Mouse (Mus musculus): ENCODE data around the gene Adar.
"Not testable (repeated sequence)": the region's sequence is repeated elsewhere in the genome, so short reads cannot be mapped to it uniquely, and the experiment has no call there.

Adar gene

DNA sequence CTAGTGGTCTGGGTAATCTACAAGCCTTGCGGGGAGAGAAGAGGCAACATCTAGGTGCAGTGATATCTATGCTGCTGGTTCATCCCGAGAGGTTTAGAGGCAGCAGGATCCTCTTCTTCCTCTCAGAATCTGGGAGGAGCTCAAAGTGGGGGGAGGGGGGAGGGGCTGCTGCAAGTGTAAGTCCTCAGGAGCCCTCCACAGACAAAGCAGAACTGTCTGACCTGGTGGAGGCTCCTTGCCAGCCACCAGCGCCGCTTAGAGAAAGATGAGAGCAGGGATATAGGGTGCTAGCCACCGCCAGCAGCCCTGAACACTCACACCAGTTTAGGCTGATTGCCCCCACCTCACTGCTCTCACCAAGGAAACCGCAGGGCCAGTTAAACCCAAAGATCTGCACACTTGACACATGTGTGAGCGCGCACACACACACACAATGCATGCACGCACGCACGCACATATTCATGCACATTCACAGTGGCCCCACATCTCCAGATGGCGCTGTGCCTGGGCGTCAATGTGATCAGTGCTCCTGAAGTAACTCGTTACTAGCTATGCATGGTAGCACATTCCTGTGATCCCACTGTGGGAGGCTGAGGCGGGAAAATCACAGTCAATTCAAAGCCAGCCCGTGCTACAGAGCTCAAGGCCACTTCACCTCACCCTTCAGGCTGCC is 74.0 kb downstream of the Adar start:
- no peak for DNase-seq (ENCODE audit: low spot score in 2 of 2)

DNA sequence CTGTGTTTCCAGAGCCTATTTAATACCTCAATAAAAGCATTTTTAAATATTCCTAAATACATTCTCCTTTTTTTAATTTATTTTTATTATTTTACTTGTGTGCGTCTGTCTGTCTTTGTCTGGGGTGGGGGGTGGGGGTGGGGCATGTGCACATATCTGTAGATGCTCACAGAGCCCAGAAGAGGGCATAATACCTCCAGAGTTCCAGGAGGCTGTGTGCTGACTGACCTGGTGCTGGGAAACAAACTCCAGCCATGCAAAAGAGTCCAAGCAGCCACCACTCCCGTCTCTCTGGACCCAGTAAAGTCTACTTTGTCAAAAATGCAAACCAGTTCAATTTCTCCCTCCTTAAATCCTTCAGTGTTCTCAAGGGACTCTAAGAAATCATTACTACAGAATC is 79.8 kb downstream of the Adar start:
- no peak for DNase-seq (ENCODE audit: low spot score in 2 of 2)

GRCm38 (mm10) chr3:89795746-89796145 is 80.9 kb downstream of the Adar start:
- no peak for DNase-seq (ENCODE audit: low spot score in 2 of 2)

- peak; percentile 37 to 60 for DNase-seq (ENCODE audit: low spot score in 2 of 2)
Measured at GRCm38 (mm10) chr3:89796358-89796757, 81.5 kb downstream of the Adar start.

GRCm38 (mm10) chr3:89798518-89798917 is 83.7 kb downstream of the Adar start:
- no peak for DNase-seq (ENCODE audit: low spot score in 2 of 2)

GRCm38 (mm10) chr3:89799476-89799875 is 84.7 kb downstream of the Adar start:
- no peak for DNase-seq (ENCODE audit: low spot score in 2 of 2)

DNA sequence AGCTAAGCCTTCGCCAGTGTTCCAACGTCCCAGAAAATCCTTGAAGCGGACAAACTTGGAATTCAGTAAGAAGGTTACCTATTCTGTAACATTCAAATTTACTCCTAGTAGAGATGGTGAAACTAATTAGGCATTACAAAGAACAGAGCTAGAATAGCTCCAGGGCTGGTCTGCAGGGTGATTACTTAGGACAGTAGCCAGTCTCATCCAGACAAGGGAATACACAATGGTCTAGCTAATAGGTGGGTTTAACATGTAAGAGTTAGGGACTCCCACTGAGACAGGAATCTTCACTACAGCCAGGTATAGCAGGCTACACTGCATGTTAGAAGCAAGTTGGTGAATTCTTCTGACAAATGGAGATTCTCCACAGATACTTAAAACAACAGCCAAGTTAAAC is 85.3 kb downstream of the Adar start:
- DNase-seq (ENCODE audit: low spot score in 2 of 2), result not testable (repeated sequence)

DNA sequence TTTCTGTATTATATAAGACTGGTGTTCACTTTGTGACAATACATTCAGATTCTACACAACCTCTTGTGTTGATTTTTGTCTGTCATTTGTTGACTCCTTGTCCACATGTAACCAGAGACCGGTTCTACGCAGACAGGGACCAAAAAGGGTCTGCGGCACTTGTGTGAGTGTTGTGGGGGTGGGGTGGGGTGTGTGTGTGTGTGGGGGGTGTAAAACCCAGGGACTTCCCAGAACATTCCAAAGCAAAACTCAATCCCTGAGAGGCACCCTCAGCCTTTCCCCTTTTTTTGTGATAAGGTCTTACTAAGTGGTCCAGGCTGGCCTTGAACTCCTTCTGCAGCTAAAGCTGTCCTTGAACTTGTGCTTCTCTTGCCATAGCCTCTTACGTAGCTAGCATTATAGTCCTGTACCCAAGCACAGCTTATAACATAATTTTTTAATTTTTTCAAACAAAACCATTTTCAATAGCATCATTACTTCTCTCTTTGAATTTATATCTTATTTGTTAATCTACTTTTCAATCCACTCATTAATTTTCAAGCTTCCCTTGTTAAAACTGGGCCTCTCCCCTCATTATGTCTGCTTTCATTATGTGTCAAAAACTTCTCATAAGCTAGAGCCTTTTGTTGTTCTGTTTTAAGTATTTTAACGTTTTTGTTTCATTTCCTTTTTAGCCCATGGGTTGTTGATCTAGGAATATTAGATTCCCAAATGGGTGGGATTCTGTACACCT is 86.1 kb downstream of the Adar start:
- DNase-seq (ENCODE audit: low spot score in 2 of 2), result no peak

- peak; percentile 22 to 51 for DNase-seq (ENCODE audit: low spot score in 2 of 2)
Measured at GRCm38 (mm10) chr3:89801507-89801847, 86.7 kb downstream of the Adar start.

DNA sequence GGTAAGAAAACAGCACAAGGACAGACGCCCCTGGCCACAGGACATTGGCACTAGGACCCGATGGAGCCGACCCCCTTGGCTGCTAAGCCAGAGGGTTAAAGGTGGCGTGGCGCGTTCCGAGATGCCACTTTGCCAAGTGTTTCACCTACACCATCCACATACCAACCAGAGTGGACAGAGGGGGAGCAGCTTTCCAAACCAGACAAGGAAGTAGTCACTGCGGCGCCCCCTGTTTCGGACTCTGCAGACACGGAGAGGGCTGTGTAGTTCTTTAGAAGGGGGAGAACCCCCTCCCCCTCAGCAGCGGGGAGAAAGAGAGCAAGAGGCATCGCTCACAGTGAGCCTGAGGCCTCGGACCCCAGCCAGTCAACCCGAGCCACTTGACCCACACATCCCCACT is 88.1 kb downstream of the Adar start:
- no peak for DNase-seq (ENCODE audit: low spot score in 2 of 2)
